Mouse (Mus musculus) limb, embryonic 12.5 days (tissue): ENCODE data around the gene A2ml1. TPM values are rescaled to one million over a fixed set of nuclear protein-coding genes. Genes with fewer than 3 reads are reported as not detected.
A peak's percentile ranks its signal among the peaks of the same experiment; 100 is the strongest.

Experiments used
- ATAC-seq: fragments of 200-750 bp; cut with Nextera tagmentation; 2 replicates; pipeline ENCODE4 v1.8.0; 2017; ENCODE audit warnings: low read depth, moderate TSS enrichment; ENCODE audit not compliant: insufficient number of reproducible peaks, insufficient read depth, low FRiP score, low TSS enrichment
- H3K27ac ChIP-seq: fragments of 300-500 bp; sonication (generic); 2 replicates; pipeline ENCODE4 v1.5.1; 2016; ENCODE audit warnings: mild to moderate bottlenecking, moderate library complexity
- H3K27me3 ChIP-seq: fragments of 300-500 bp; sonication (generic); 2 replicates; pipeline ENCODE4 v1.6.1; 2016; ENCODE audit warnings: mild to moderate bottlenecking, moderate library complexity
- H3K36me3 ChIP-seq: fragments of 300-500 bp; sonication (generic); 2 replicates; pipeline ENCODE4 v1.6.1; 2016; ENCODE audit warnings: mild to moderate bottlenecking, moderate library complexity
- H3K4me1 ChIP-seq: fragments of 300-500 bp; sonication (generic); replicated peaks from 2 replicates; pipeline ENCODE4 v1.6.1; 2016
- H3K4me2 ChIP-seq: fragments of 300-500 bp; sonication (generic); 2 replicates; pipeline ENCODE4 v1.6.1; 2016; ENCODE audit warnings: mild to moderate bottlenecking, moderate library complexity
- H3K4me3 ChIP-seq: fragments of 300-500 bp; sonication (generic); replicated peaks from 2 replicates; pipeline ENCODE4 v1.5.1; 2016; ENCODE audit warnings: mild to moderate bottlenecking
- H3K9ac ChIP-seq: fragments of 300-500 bp; sonication (generic); replicated peaks from 2 replicates; pipeline ENCODE4 v1.6.1; 2016; ENCODE audit warnings: mild to moderate bottlenecking, moderate library complexity
- H3K9me3 ChIP-seq: fragments of 300-500 bp; sonication (generic); 2 replicates; pipeline ENCODE4 v1.6.1; 2016; ENCODE audit warnings: mild to moderate bottlenecking, moderate library complexity
- WGBS: fragments of 180-500 bp; shearing (Covaris S2); methylation state at CpG from one replicate; pipeline ENCODE4 v1.1.7; 2016; 5-methylcytosine and 5-hydroxymethylcytosine counted together
- polyA plus RNA-seq: library from polyadenylated mRNA; unstranded; fragments of >200 nt; fragmentation: Nextera tagmentation; extraction: Ambion mirVana; gene quantifications from 2 replicates; pipeline ENCODE4 v1.2.1, GENCODE M21; 2016

A2ml1 gene
- polyA plus RNA-seq, 1 experiment from 2014 or later = not detected

GRCm38 (mm10) chr6:128598256-128599047, 17.0 kb upstream of the A2ml1 start:
- Histone ChIP-seq H3K27ac (no peak overlapping the region), H3K27me3 (no peaks in the 10 kb centered on the region), H3K9ac (no peak overlapping the region), H3K4me3 (no peak overlapping the region), H3K4me1 (0 out of 2 replicates have a peak, but pooled peaks cover 6% of the 10 kb centered on the region), H3K9me3 (no peaks in the 10 kb centered on the region), H3K4me2 (no peak overlapping the region), H3K36me3 (no peaks in the 10 kb centered on the region)
- WGBS = 48% methylated on average over 2 of the region's 2 CpGs
- no peak for ATAC-seq

- H3K4me2 ChIP-seq = peak overlapping the region; percentile 51
- peak overlapping the region; percentile 26 for H3K4me3 ChIP-seq
- H3K36me3 ChIP-seq = no peaks in the 10 kb centered on the region
- no peaks in the 10 kb centered on the region for H3K27me3 ChIP-seq
- 0 out of 2 replicates have a peak, but pooled peaks cover 6% of the 10 kb centered on the region for H3K4me1 ChIP-seq
- 15% methylated on average over 9 of the region's 9 CpGs for WGBS
- no peaks in the 10 kb centered on the region for H3K9me3 ChIP-seq
- H3K9ac ChIP-seq = 0 out of 2 replicates have a peak overlapping the region, but pooled peaks have one; percentile 18
- ATAC-seq = peak; percentile 88
- peak overlapping the region; percentile 72 for H3K27ac ChIP-seq
Measured at GRCm38 (mm10) chr6:128597121-128597522, 15.7 kb upstream of the A2ml1 start.

DNA sequence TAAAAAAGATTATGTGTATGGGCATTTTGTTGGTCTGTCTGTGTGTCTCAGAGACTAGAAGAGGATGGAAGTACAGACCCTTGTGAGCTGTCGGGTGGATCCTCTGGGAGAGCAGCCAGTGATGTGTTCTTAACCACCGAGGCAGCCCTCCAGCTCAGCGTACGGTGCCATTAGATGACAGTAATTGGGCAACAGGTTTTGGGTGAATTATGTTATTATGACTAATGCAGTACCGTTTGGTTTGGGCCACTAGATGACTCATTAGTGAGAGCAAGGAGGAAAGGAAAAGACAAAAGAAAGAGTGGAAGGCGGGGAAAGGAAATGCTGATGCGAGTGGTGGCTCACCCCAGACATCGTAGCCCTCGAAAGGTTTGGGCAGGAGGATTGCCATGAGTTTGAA, 13.2 kb upstream of the A2ml1 start:
- H3K9me3 ChIP-seq = no peaks in the 10 kb centered on the region
- no peak overlapping the region for H3K9ac ChIP-seq
- H3K36me3 ChIP-seq = no peaks in the 10 kb centered on the region
- H3K27me3 ChIP-seq = no peaks in the 10 kb centered on the region
- H3K4me2 ChIP-seq = no peak overlapping the region
- no peak for ATAC-seq
- no peak overlapping the region for H3K27ac ChIP-seq
- H3K4me3 ChIP-seq = no peak overlapping the region
- H3K4me1 ChIP-seq = 0 out of 2 replicates have a peak, but pooled peaks cover 6% of the 10 kb centered on the region
- 86% methylated on average over 9 of the region's 9 CpGs for WGBS

DNA sequence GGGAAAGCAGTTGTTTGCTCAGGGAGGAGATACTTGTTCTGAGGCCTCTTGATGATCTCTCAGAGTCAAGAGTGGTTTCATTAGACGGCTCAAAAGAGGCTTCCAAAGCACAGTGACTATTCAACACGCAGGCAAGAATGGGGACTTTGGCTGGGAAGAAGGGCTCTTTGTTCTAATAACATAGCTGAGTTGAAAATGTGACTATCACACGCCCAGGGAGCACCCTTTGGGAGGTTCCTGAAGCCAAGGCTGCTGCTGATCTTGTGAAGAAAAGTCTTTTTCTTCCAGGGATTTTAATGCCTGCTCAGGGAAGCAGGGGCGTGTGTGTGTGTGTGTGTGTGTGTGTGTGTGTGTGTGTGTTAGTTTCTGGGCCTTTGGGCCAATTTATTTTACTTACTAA, 8.0 kb upstream of the A2ml1 start:
- WGBS = 78% methylated on average over 4 of the region's 4 CpGs
- no peaks in the 10 kb centered on the region for H3K27me3 ChIP-seq
- H3K9me3 ChIP-seq = no peaks in the 10 kb centered on the region
- no peak overlapping the region for H3K4me3 ChIP-seq
- H3K27ac ChIP-seq = no peak overlapping the region
- no peak overlapping the region for H3K9ac ChIP-seq
- no peak overlapping the region for H3K4me2 ChIP-seq
- no peak for ATAC-seq
- no peaks in the 10 kb centered on the region for H3K4me1 ChIP-seq
- H3K36me3 ChIP-seq = no peaks in the 10 kb centered on the region

GRCm38 (mm10) chr6:128587619-128588018, 6.2 kb upstream of the A2ml1 start:
- Histone ChIP-seq H3K9me3 (no peaks in the 10 kb centered on the region), H3K27me3 (no peaks in the 10 kb centered on the region), H3K4me2 (no peak overlapping the region), H3K36me3 (no peaks in the 10 kb centered on the region), H3K27ac (no peak overlapping the region), H3K9ac (no peak overlapping the region), H3K4me3 (no peak overlapping the region), H3K4me1 (no peaks in the 10 kb centered on the region)
- WGBS = 76% methylated on average over 6 of the region's 6 CpGs
- no peak for ATAC-seq

DNA sequence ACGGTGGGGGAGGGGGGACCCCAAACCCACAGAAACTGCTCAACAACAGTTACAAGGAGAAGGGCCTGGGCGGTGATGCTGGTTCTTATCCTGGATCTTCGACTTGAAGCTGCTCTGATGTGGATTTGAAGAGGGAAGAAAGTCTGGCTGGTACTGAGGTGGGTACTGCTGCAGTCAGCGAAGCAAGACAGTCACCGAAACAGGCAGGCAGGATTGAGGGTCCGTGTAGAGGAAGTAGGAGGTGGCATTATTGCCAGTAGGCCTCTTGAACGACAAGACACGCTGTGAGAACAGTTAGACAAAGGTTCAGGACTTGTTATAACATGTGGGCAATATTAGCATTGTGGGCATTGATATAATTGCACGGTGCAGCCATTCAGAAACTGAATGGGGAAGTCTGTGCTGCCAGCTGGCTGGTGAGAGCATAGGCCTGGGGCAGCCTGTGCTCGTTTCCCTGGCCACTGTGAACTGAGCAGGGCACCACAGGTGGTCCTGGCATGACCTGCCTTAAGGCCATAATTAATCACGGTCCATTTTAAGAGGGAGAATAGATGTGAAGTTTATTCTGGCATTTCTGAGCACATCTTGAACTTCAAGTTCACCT, 4.3 kb upstream of the A2ml1 start:
- Histone ChIP-seq H3K4me1 (no peaks in the 10 kb centered on the region), H3K9me3 (no peaks in the 10 kb centered on the region), H3K4me2 (no peak overlapping the region), H3K27ac (no peak overlapping the region), H3K9ac (no peak overlapping the region), H3K36me3 (no peaks in the 10 kb centered on the region), H3K27me3 (no peaks in the 10 kb centered on the region), H3K4me3 (no peak overlapping the region)
- 74% methylated on average over 11 of the region's 11 CpGs for WGBS
- no peak for ATAC-seq

GRCm38 (mm10) chr6:128584070-128584660, 2.8 kb upstream of the A2ml1 start:
- no peak for ATAC-seq
- Histone ChIP-seq H3K36me3 (no peaks in the 10 kb centered on the region), H3K9ac (no peak overlapping the region), H3K9me3 (no peaks in the 10 kb centered on the region), H3K27me3 (no peaks in the 10 kb centered on the region), H3K4me1 (no peaks in the 10 kb centered on the region), H3K4me3 (no peak overlapping the region), H3K4me2 (no peak overlapping the region), H3K27ac (no peak overlapping the region)
- 26% methylated on average over 10 of the region's 10 CpGs for WGBS

DNA sequence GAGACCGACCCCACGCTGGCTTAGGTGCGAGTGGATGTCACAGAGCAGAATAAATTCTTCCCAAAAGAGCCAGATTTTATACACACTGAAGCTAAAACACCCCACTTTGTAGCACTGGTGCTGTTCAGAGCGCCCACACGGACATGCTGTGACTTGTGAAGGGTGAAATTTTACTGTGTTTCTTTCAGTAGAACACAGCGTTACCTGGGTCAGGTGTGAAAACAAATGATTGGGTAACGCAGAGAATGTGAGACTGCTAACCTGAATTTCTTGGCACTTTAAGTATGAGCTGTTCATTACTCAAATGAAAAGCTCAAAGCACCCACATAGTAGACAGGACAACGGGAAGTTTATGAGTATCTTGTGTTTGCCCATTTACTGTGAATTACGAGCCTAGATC, 4.1 kb downstream of the A2ml1 start:
- no peak for ATAC-seq
- 73% methylated on average over 9 of the region's 9 CpGs for WGBS
- H3K4me1 ChIP-seq = no peaks in the 10 kb centered on the region
- H3K27ac ChIP-seq = no peak overlapping the region
- H3K4me3 ChIP-seq = no peak overlapping the region
- H3K9me3 ChIP-seq = no peaks in the 10 kb centered on the region
- H3K4me2 ChIP-seq = no peak overlapping the region
- no peaks in the 10 kb centered on the region for H3K36me3 ChIP-seq
- no peaks in the 10 kb centered on the region for H3K27me3 ChIP-seq
- H3K9ac ChIP-seq = no peak overlapping the region

GRCm38 (mm10) chr6:128566589-128566988, 14.8 kb downstream of the A2ml1 start:
- no peak for ATAC-seq
- H3K9ac ChIP-seq = no peak overlapping the region
- H3K4me1 ChIP-seq = no peaks in the 10 kb centered on the region
- no peaks in the 10 kb centered on the region for H3K9me3 ChIP-seq
- H3K4me2 ChIP-seq = no peak overlapping the region
- H3K4me3 ChIP-seq = no peak overlapping the region
- no peaks in the 10 kb centered on the region for H3K27me3 ChIP-seq
- H3K27ac ChIP-seq = no peak overlapping the region
- 92% methylated on average over 11 of the region's 11 CpGs for WGBS
- no peaks in the 10 kb centered on the region for H3K36me3 ChIP-seq

DNA sequence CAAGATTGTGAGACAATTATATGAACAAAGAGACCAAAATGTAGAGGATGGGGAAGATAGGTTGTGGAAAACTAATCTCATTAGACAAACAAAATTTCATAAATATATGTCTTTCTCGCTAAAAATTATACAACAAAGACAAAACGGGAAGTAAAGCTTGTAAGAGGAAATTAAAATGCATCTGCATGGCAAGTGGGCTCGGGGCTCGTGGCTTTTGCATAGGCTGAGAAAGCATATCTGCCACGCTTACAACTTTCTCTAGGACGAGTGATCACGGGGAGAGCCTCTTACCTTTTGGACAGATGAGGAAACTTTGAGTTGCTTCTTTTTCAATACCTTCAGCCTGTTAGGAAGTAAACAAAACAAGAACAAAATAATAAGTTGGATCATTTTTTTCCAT, 27.4 kb downstream of the A2ml1 start:
- H3K4me2 ChIP-seq = no peak overlapping the region
- ATAC-seq = no peak
- no peaks in the 10 kb centered on the region for H3K27me3 ChIP-seq
- no peaks in the 10 kb centered on the region for H3K4me1 ChIP-seq
- no peaks in the 10 kb centered on the region for H3K9me3 ChIP-seq
- no peaks in the 10 kb centered on the region for H3K36me3 ChIP-seq
- WGBS = 87% methylated on average over 7 of the region's 7 CpGs
- no peak overlapping the region for H3K9ac ChIP-seq
- H3K27ac ChIP-seq = no peak overlapping the region
- H3K4me3 ChIP-seq = no peak overlapping the region
